Mouse (Mus musculus) liver, adult 2 months (tissue): ENCODE measurements around the gene Zfp990.
"Not testable (repeated sequence)": the region's sequence is repeated elsewhere in the genome, so short reads cannot be mapped to it uniquely, and the experiment has no call there.

ENCODE experiments used
- CTCF ChIP-seq: fragments of 200-500 bp; IDR thresholded peaks from 2 replicates; pipeline ENCODE4 v1.5.1; 2011; ENCODE audit warnings: low read depth, low read length, control low read depth
- POLR2A ChIP-seq: fragments of 200-500 bp; IDR thresholded peaks from 2 replicates; pipeline ENCODE4 v1.6.1; 2011; ENCODE audit warnings: low read length, control low read depth; ENCODE audit not compliant: insufficient read depth; ENCODE audit errors: extremely low read depth

DNA sequence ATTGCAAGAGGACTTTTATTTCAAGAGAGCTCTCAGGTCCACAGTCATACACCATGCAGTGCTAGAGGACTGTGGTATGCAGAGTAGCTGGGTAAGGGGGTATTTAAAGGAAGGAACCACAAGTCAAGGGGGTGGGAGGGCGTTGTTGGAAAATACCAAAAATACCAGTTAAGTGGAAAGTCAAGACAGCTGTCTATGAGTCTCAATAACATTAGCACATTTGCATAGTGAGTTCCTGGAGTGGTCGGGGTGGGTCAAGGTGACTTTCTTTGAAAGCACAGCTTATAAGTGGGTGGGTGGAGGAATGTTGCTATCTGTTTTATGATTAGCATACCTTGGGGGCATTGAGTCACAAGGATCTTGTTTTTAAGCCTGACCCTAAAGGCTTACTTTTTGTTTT lies 75.5 kb downstream of the Zfp990 start:
- TF ChIP-seq POLR2A, CTCF: not testable (repeated sequence)
